Mouse (Mus musculus) testis, adult 2 months (tissue): ENCODE measurements around the gene Col27a1.

Experiments used
- CTCF ChIP-seq: fragments of 200-500 bp; IDR thresholded peaks from 2 replicates; pipeline ENCODE4 v1.5.1; 2012; ENCODE audit warnings: low read depth, mild to moderate bottlenecking, inconsistent platforms, low read length, moderate library complexity; ENCODE audit not compliant: control insufficient read depth, insufficient read depth, insufficient replicate concordance
- POLR2A ChIP-seq: fragments of 200-500 bp; IDR thresholded peaks from 2 replicates; pipeline ENCODE4 v1.6.1; 2012; ENCODE audit warnings: low read depth, mild to moderate bottlenecking, inconsistent platforms, low read length, moderate library complexity; ENCODE audit not compliant: control insufficient read depth

- no peak for TF ChIP-seq CTCF
- TF ChIP-seq POLR2A, result no peak
These were observed 2.8 kb downstream of the Col27a1 start for GRCm38 (mm10) chr4:63216566-63216965.
